Mouse (Mus musculus) heart, postnatal 0 days (tissue): ENCODE results near the gene Stil.

Experiments used
- CTCF ChIP-seq: IDR thresholded peaks from 2 replicates; pipeline ENCODE4 v1.5.1; 2016; ENCODE audit warnings: antibody characterized with exemption, control low read depth, low read depth
- EP300 ChIP-seq: IDR thresholded peaks from 2 replicates; pipeline ENCODE4 v1.6.1; 2016; ENCODE audit warnings: antibody characterized with exemption, low read depth

DNA sequence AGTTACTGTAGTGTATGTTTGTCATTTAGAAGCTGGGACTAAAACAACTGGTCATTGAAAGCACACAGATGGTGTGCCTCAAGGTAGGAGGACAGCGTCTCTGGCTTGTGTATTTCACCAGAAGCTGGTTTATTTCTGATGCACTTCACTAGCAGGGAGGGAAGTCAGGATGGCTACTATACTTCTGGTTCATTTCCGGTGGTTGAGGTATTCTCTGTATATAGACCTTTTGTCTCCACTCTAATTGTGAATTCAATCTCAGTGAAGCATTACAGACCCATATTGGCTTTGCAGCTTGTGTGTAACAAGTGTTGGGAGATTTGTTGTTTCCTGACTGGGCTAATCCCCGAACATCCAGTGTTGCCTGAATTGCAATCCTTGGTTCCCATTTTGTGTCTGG, 60.8 kb downstream of the Stil start:
- TF ChIP-seq CTCF (no peak), EP300 (no peak)
